Mouse (Mus musculus) brain, embryonic 14.5 days (tissue): ENCODE results near the gene Def6.

ENCODE experiments used
- CTCF ChIP-seq: fragments of 200-500 bp; IDR thresholded peaks from 2 replicates; pipeline ENCODE4 v1.5.1; 2012; ENCODE audit warnings: inconsistent platforms, mild to moderate bottlenecking, moderate library complexity, borderline replicate concordance; ENCODE audit not compliant: insufficient read depth, insufficient read length; ENCODE audit errors: extremely low read depth
- POLR2A ChIP-seq: fragments of 200-500 bp; IDR thresholded peaks from 2 replicates; pipeline ENCODE4 v1.6.1; 2012; ENCODE audit warnings: mild to moderate bottlenecking, inconsistent platforms, borderline replicate concordance; ENCODE audit not compliant: poor library complexity, insufficient read depth, insufficient read length, severe bottlenecking; ENCODE audit errors: extremely low read depth

- TF ChIP-seq CTCF (no peak), POLR2A (no peak)
These were observed 486 bp upstream of the Def6 start for GRCm38 (mm10) chr17:28207092-28207491.
